Mouse (Mus musculus): Measurements from ENCODE around the gene Dnah7b. TPM values are rescaled to one million over a fixed set of nuclear protein-coding genes. Genes with fewer than 3 reads are reported as not detected.
"Not testable (repeated sequence)": the region's sequence is repeated elsewhere in the genome, so short reads cannot be mapped to it uniquely, and the experiment has no call there.

Gene Dnah7b
- polyA plus RNA-seq, 1 experiment from 2014 or later: 3.3 TPM

DNA sequence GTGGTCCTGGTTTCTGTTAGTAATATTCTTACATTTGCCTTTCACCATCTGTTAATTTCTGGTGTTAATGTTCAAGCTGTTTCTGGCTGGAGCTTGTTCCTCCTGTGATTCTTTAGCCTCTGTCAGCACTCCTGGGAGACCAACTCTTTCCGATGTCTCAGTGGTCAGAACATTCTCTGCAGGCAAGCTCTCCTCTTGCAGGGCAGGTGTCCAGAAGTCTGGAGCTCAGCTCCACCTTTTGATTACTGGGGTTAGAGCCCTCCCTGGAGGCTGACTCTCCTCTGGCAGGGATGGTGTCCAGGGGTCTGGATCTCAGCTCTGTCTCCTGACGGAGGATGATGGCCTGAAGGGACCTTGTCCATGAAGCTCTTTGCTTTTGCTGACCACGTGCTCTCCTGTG lies 314.5 kb downstream of the Dnah7b start:
- H3K4me3 ChIP-seq; H3K4me2 ChIP-seq; ATAC-seq (ENCODE audit: low FRiP score, low read depth); H3K9me3 ChIP-seq; H3K4me1 ChIP-seq (replicated peaks); H3K36me3 ChIP-seq; H3K9ac ChIP-seq; H3K27me3 ChIP-seq; H3K27ac ChIP-seq (replicated peaks): not testable (repeated sequence)
- 89% methylated on average over 3 of the region's 3 CpGs for WGBS

DNA sequence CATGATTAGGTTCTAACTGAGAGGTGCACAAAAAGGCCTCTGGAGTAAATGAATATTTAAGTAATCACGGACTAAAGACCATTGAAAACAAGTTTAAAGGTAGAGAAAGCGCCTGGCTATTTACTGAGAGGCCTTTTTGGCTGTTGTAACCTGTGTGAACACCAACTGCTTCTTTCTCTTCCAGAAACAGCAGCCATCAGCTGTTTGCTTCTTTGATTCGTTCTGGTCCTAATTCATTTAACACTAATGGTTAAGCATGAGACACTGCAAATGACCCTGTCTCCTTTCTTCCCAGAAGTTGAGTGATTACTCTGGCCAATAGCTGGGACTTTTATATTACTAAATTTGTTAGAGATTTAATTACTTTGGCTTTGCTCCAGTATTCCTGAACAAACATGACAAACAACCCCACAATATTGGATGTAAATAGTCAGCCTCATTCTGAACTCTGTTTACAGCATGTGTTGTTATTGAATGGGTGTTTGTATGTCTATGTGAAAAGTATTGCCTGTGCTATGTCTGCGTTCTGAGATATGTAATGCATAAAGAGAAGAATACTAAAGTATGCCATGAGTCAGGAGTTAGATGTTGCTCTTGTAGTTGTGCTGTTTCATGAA lies 328.7 kb downstream of the Dnah7b start:
- 0 out of 2 replicates have a peak, but pooled peaks have one; percentile 72 for ATAC-seq (ENCODE audit: low FRiP score, low read depth)
- H3K9me3 ChIP-seq; H3K9ac ChIP-seq; H3K27ac ChIP-seq (replicated peaks); H3K4me3 ChIP-seq; H3K27me3 ChIP-seq; H3K36me3 ChIP-seq; H3K4me1 ChIP-seq (replicated peaks); H3K4me2 ChIP-seq: not testable (repeated sequence)
- 52% methylated on average over 3 of the region's 4 CpGs for WGBS

DNA sequence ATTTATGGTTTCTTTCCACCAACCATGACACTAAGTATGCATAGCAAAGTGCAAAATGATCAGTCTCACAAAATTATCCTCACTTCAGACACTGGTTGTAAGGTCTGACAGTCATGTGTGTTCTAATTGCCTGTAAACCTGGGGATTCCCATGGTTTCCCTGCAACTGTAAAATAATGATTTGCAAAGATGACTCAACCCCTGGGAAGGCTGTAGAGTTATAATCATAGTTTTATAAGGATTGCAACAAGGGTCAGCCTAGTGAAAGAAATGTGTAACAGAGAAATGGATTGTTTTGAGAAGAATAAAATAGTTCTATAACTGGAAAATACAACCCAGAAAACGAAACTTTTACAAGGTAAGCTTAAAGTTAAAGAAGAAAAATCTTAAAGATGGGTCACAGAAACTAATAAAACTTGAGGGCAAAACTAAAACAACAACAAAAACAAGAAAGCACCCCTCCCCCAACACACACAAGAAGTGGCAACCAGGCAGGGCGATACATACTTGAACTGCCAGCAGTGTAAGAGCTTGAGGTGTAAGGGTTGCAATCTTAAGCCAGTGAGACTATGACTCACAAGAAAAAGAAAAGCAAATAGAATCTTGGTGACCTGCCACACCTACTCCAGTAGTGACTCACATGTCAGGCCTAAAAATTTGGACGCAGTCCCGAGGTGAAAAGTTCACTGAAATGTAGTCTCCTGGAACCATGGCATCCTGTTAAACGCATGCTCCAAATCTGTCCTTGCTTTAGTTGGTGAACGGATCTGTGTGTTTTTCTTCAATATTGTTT lies 342.4 kb downstream of the Dnah7b start:
- H3K9ac ChIP-seq: no peak overlapping the region
- H3K4me1 ChIP-seq (replicated peaks): no peaks in the 10 kb centered on the region
- no peaks in the 10 kb centered on the region for H3K36me3 ChIP-seq
- H3K27me3 ChIP-seq: no peaks in the 10 kb centered on the region
- no peak overlapping the region for H3K27ac ChIP-seq (replicated peaks)
- no peak overlapping the region for H3K4me2 ChIP-seq
- no peak for ATAC-seq (ENCODE audit: low FRiP score, low read depth)
- WGBS: 89% methylated on average over 6 of the region's 6 CpGs
- no peaks in the 10 kb centered on the region for H3K9me3 ChIP-seq
- H3K4me3 ChIP-seq: no peak overlapping the region

DNA sequence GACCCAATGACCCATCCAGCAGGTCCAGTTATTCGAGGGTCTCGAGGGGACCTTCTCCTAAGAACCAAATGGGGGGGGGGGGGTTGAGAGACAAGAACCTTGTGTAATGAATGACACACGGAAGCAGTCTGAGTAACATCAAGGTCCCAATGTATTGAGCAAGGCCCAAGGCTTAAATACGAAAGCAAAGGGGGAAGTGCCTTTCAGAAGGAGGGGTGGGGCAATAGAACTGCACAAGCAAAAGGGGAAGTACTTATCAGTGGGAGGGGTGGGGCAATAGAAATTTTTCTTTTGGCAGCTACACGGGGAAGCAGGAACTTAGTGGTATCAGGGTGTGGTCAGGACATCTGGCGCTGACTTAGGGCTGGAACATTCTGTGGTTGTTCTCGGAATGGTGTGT lies 348.7 kb downstream of the Dnah7b start:
- not testable (repeated sequence) for H3K36me3 ChIP-seq; ATAC-seq (ENCODE audit: low FRiP score, low read depth); H3K9ac ChIP-seq; H3K27ac ChIP-seq (replicated peaks); H3K4me3 ChIP-seq; H3K4me1 ChIP-seq (replicated peaks); H3K4me2 ChIP-seq; H3K27me3 ChIP-seq; H3K9me3 ChIP-seq
- 91% methylated on average over 7 of the region's 7 CpGs for WGBS

DNA sequence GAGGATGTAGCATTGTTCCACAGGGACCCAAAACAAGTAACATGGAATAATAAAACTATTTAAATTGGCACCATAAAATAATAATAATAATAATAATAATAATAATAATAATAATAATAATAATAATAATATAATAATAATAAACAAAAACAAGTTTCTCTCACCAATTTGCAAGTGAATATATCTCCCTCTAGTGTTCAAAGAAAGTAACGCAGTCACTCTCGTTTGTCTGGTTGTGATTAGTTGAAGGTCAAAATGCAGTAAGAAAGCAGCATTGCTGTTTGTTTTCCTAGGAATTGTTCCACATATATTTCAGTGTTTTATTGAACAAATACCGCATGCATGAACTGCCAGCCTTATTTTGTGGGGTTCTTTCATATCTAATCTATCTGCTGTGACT lies 350.8 kb downstream of the Dnah7b start:
- not testable (repeated sequence) for H3K4me1 ChIP-seq (replicated peaks); H3K27me3 ChIP-seq; H3K36me3 ChIP-seq; H3K27ac ChIP-seq (replicated peaks); H3K9me3 ChIP-seq; H3K9ac ChIP-seq; H3K4me3 ChIP-seq; ATAC-seq (ENCODE audit: low FRiP score, low read depth); H3K4me2 ChIP-seq
- 28% methylated on average over 3 of the region's 3 CpGs for WGBS

DNA sequence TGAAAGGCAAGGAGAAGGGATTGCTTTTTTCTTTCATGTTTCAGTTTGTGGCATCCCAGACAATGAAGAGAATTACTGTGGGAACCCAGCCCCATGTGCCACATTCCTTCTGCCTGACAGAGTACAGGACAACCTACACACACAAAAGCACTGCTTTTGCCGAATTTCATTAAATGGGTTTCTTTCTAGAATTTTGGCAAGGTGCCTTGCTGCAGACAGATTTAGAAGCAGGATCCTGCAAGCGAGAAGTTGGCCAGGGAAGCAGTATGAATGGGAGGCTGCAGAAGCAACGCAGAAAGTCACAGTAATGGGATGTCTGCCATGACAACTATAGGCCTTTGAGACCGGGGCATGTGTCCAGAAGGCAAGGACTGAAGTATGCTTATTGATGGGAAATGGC lies 352.9 kb downstream of the Dnah7b start:
- H3K4me2 ChIP-seq; H3K36me3 ChIP-seq; H3K9me3 ChIP-seq; H3K4me3 ChIP-seq; H3K9ac ChIP-seq; H3K27ac ChIP-seq (replicated peaks); H3K27me3 ChIP-seq; H3K4me1 ChIP-seq (replicated peaks): not testable (repeated sequence)
- 41% methylated on average over 4 of the region's 4 CpGs for WGBS
- peak; percentile 87 for ATAC-seq (ENCODE audit: low FRiP score, low read depth)

Other genes with a start within 250 kb of the Dnah7b start
- not detected in 2 replicates for gene Gm5269, start 176.0 kb upstream of the Dnah7b start, polyA plus RNA-seq (2015; fragmentation: Nextera tagmentation; extraction: Ambion mirVana)
- 34.0 and 36.1 TPM in 2 replicates for gene Slc40a1, start 139.8 kb upstream of the Dnah7b start, polyA plus RNA-seq (2015; fragmentation: Nextera tagmentation; extraction: Ambion mirVana)

All from hindbrain, embryonic 15.5 days (tissue).